Mouse (Mus musculus) layer of hippocampus, adult 11-12 months (tissue): Measurements from ENCODE around the gene Npas2.
A peak's percentile ranks its signal among the peaks of the same experiment; 100 is the strongest.

Experiments
- DNase-seq: peaks from one replicate; pipeline ENCODE4 v3.0.0; 2022; ENCODE audit warnings: low spot score

The Npas2 gene

GRCm38 (mm10) chr1:39376726-39377240, 183.3 kb downstream of the Npas2 start:
- DNase-seq: no peak

- DNase-seq: no peak
Measured at GRCm38 (mm10) chr1:39378540-39378939, 185.0 kb downstream of the Npas2 start.

- DNase-seq: no peak
Measured at GRCm38 (mm10) chr1:39379021-39379420, 185.5 kb downstream of the Npas2 start.

- no peak for DNase-seq
Measured at GRCm38 (mm10) chr1:39381017-39381416, 187.5 kb downstream of the Npas2 start.

- no peak for DNase-seq
Measured at GRCm38 (mm10) chr1:39384914-39385313, 191.4 kb downstream of the Npas2 start.

- DNase-seq: no peak
Measured at GRCm38 (mm10) chr1:39386456-39386855, 192.9 kb downstream of the Npas2 start.

GRCm38 (mm10) chr1:39387497-39387896, 194.0 kb downstream of the Npas2 start:
- DNase-seq: no peak

- no peak for DNase-seq
Measured at GRCm38 (mm10) chr1:39388163-39388562, 194.6 kb downstream of the Npas2 start.

GRCm38 (mm10) chr1:39389338-39389737, 195.8 kb downstream of the Npas2 start:
- DNase-seq: no peak

GRCm38 (mm10) chr1:39391652-39392051, 198.1 kb downstream of the Npas2 start:
- no peak for DNase-seq

GRCm38 (mm10) chr1:39392189-39392588, 198.7 kb downstream of the Npas2 start:
- DNase-seq: peak; percentile 85

- DNase-seq: no peak
Measured at GRCm38 (mm10) chr1:39393217-39393867, 199.8 kb downstream of the Npas2 start.

- no peak for DNase-seq
Measured at GRCm38 (mm10) chr1:39394096-39394495, 200.6 kb downstream of the Npas2 start.

- DNase-seq: no peak
Measured at GRCm38 (mm10) chr1:39394650-39395049, 201.1 kb downstream of the Npas2 start.

GRCm38 (mm10) chr1:39396347-39396746, 202.8 kb downstream of the Npas2 start:
- DNase-seq: no peak

- no peak for DNase-seq
Measured at GRCm38 (mm10) chr1:39398284-39398683, 204.8 kb downstream of the Npas2 start.

GRCm38 (mm10) chr1:39399228-39399627, 205.7 kb downstream of the Npas2 start:
- no peak for DNase-seq

GRCm38 (mm10) chr1:39400173-39400572, 206.6 kb downstream of the Npas2 start:
- no peak for DNase-seq

- no peak for DNase-seq
Measured at GRCm38 (mm10) chr1:39407108-39407507, 213.6 kb downstream of the Npas2 start.

- DNase-seq: no peak
Measured at GRCm38 (mm10) chr1:39408123-39408522, 214.6 kb downstream of the Npas2 start.

- no peak for DNase-seq
Measured at GRCm38 (mm10) chr1:39408668-39409067, 215.1 kb downstream of the Npas2 start.

GRCm38 (mm10) chr1:39410085-39410821, 216.7 kb downstream of the Npas2 start:
- DNase-seq: no peak
